In genomic region chr10:96616709-96617116, GRCm38 (mm10) we compare ENCODE assay signal across 8 mouse cellular contexts. TPM values are rescaled to one million over a fixed set of nuclear protein-coding genes. Genes with fewer than 3 reads are reported as not detected.
A peak's percentile ranks its signal among the peaks of the same experiment; 100 is the strongest.
DNase-seq lines count a peak whose midpoint lies in the region; ATAC-seq lines count a peak whose summit lies in the region.

Btg1 (plus strand) TSS chr10:96617006.

- H3K9ac ChIP-seq in forebrain, embryonic 14.5 days (ENCODE audit: low read length), result peak within 1 kb of the TSS; percentile 100
- H3K9ac ChIP-seq in neural tube, embryonic 15.5 days (replicated peaks), result peak within 1 kb of the TSS; percentile 99

- under 1% methylated on average over 36 of the region's 37 CpGs for WGBS in forebrain, embryonic 14.5 days
- WGBS in neural tube, embryonic 15.5 days, result under 1% methylated on average over 36 of the region's 37 CpGs

- H3K9me3 ChIP-seq in forebrain, embryonic 14.5 days (replicated peaks; ENCODE audit: control insufficient read depth, low read length), result no peaks in the 10 kb centered on the region
- H3K9me3 ChIP-seq in neural tube, embryonic 15.5 days (replicated peaks), result no peaks in the 10 kb centered on the region

- DNase-seq in ES-CJ7 (ENCODE audit: low read depth, low spot score), result peak; percentile 99
- DNase-seq in cerebellum, adult 11 months, result peak; percentile 100
- DNase-seq in forebrain, embryonic 14.5 days (ENCODE audit: low spot score), result peak; percentile 99
- DNase-seq in heart, postnatal 14 days, result peak; percentile 100
- peak; percentile 99 for DNase-seq in layer of hippocampus, adult 11-12 months (ENCODE audit: low spot score)
- peak; percentile 99 for DNase-seq in lung, adult 18-20 months
- DNase-seq in testis, postnatal 14 days (ENCODE audit: low spot score), result peak; percentile 99

- peak; percentile 96 for ATAC-seq in forebrain, embryonic 14.5 days
- peak; percentile 98 for ATAC-seq in neural tube, embryonic 15.5 days (ENCODE audit: low FRiP score)

- H3K4me1 ChIP-seq in forebrain, embryonic 14.5 days (ENCODE audit: control insufficient read depth, insufficient read depth, low read length), result peaks cover 13% of the 10 kb centered on the region
- peaks cover 12% of the 10 kb centered on the region for H3K4me1 ChIP-seq in neural tube, embryonic 15.5 days

- intact Hi-C loops in heart, postnatal 14 days (cut with DNase I), result loop anchor here (1.0 to 5.0 kb wide), 5 partner anchors 318 to 697 kb away; no protein-coding TSS in a partner anchor

- H3K4me3 ChIP-seq in forebrain, embryonic 14.5 days (ENCODE audit: low read depth, low read length), result peak within 1 kb of the TSS; percentile 100
- peak within 1 kb of the TSS; percentile 97 for H3K4me3 ChIP-seq in neural tube, embryonic 15.5 days (replicated peaks)

- peak within 1 kb of the TSS; percentile 95 for H3K27ac ChIP-seq in forebrain, embryonic 14.5 days (ENCODE audit: low read depth, low read length)
- peak within 1 kb of the TSS; percentile 97 for H3K27ac ChIP-seq in neural tube, embryonic 15.5 days (replicated peaks)

- H3K36me3 ChIP-seq in forebrain, embryonic 14.5 days (ENCODE audit: control insufficient read depth, insufficient read depth, low read length), result peaks cover 13% of the 10 kb centered on the region
- H3K36me3 ChIP-seq in neural tube, embryonic 15.5 days, result no peaks in the 10 kb centered on the region

- peak within 1 kb of the TSS; percentile 49 for H3K4me2 ChIP-seq in forebrain, embryonic 14.5 days (ENCODE audit: low read length)
- peak within 1 kb of the TSS; percentile 66 for H3K4me2 ChIP-seq in neural tube, embryonic 15.5 days

- H3K27me3 ChIP-seq in forebrain, embryonic 14.5 days (replicated peaks; ENCODE audit: control insufficient read depth, insufficient read depth, low read length), result no peaks in the 10 kb centered on the region
- H3K27me3 ChIP-seq in neural tube, embryonic 15.5 days (replicated peaks), result no peaks in the 10 kb centered on the region

RNA-seq across cellular contexts. Expression of gene Btg1, which starts in this region (rescaled TPM):
- 63.6 and 73.8 TPM in 2 replicates for polyA plus RNA-seq in forebrain, embryonic 14.5 days (2014; fragmentation: Nextera tagmentation; extraction: Ambion mirVana)
- total RNA-seq in heart, postnatal 14 days (2021), result 10 to 100 TPM; 48.0 to 53.4 TPM
- polyA plus RNA-seq in neural tube, embryonic 15.5 days (2015; fragmentation: Nextera tagmentation; extraction: Ambion mirVana), result 36.2 and 41.6 TPM in 2 replicates

Comparison
In these comparisons a context has a peak if more than half of its experiments do, and no peak if none do; other contexts are left out.
1. Peak in every context shown above with its lines: DNase-seq, ATAC-seq, H3K4me3 ChIP-seq and H3K27ac ChIP-seq.